Mouse (Mus musculus) CH12.LX (cell line): ENCODE measurements around the gene Rbm3. TPM values are rescaled to one million over a fixed set of nuclear protein-coding genes. Genes with fewer than 3 reads are reported as not detected.
"Not testable (repeated sequence)": the region's sequence is repeated elsewhere in the genome, so short reads cannot be mapped to it uniquely, and the experiment has no call there.

Experiments used
- DNase-seq: peaks from one replicate; pipeline ENCODE4 v3.0.0-alpha.2; 2013; ENCODE audit errors: extremely low read depth
- H3K27ac ChIP-seq: 2 replicates; pipeline ENCODE4 v1.5.1; 2012; ENCODE audit warnings: low read depth, mild to moderate bottlenecking, control low read depth, moderate library complexity; ENCODE audit not compliant: insufficient read depth
- H3K27me3 ChIP-seq: replicated peaks from 2 replicates; pipeline ENCODE3; 2012; ENCODE audit warnings: inconsistent platforms
- H3K36me3 ChIP-seq, 2 experiments: replicated peaks in 1 of 2; 2 replicates each; pipeline versions ENCODE3 to v1.6.1; 2012; ENCODE audit warnings: inconsistent platforms in 1 of 2, low read length in 1 of 2, mild to moderate bottlenecking in 1 of 2, mixed read lengths in 1 of 2, moderate library complexity in 1 of 2; ENCODE audit not compliant: control insufficient read depth in 1 of 2, insufficient read depth in 1 of 2
- H3K4me1 ChIP-seq, 2 experiments: 2 replicates each; pipeline ENCODE4 v1.6.1; 2012; ENCODE audit warnings: inconsistent platforms in 1 of 2, moderate library complexity in 1 of 2; ENCODE audit not compliant: insufficient read depth in 2 of 2, control insufficient read depth in 1 of 2
- H3K4me2 ChIP-seq: 2 replicates; pipeline ENCODE4 v1.6.1; 2012; ENCODE audit warnings: low read depth, mild to moderate bottlenecking, control low read depth; ENCODE audit not compliant: poor library complexity, insufficient read depth, severe bottlenecking
- H3K4me3 ChIP-seq, 3 experiments: fragments of 150-350 bp in 1 of 3; sonication (generic) in 1 of 3; replicated peaks in 1 of 3; 2 replicates each; pipeline versions ENCODE3 to v1.5.1; 2011 to 2012; ENCODE audit warnings: low read depth in 2 of 3, low read length in 2 of 3, mild to moderate bottlenecking in 2 of 3, moderate library complexity in 2 of 3, control low read depth in 1 of 3, improper control_type of control experiment in 1 of 3, inconsistent platforms in 1 of 3, mixed read lengths in 1 of 3; ENCODE audit not compliant: poor library complexity in 1 of 3
- H3K79me2 ChIP-seq: replicated peaks from 2 replicates; pipeline ENCODE4 v1.6.1; 2012; ENCODE audit warnings: mild to moderate bottlenecking, moderate library complexity; ENCODE audit not compliant: control insufficient read depth, poor library complexity, insufficient read depth, severe bottlenecking; ENCODE audit errors: extremely low read depth
- H3K9ac ChIP-seq: 2 replicates; pipeline ENCODE4 v1.6.1; 2012; ENCODE audit warnings: low read depth, mild to moderate bottlenecking, control low read depth, moderate library complexity; ENCODE audit not compliant: insufficient read depth
- H3K9me3 ChIP-seq: replicated peaks from 2 replicates; pipeline ENCODE3; 2012; ENCODE audit warnings: low read length, inconsistent platforms, mixed read lengths
- CHD1 ChIP-seq: IDR thresholded peaks from 2 replicates; pipeline ENCODE4 v1.6.1; 2012; ENCODE audit warnings: low read depth, low read length, improper control_type of control experiment, inconsistent platforms
- CTCF ChIP-seq, 2 experiments: IDR thresholded peaks in 1 of 2; conservative IDR thresholded peaks in 1 of 2; 2 replicates each; pipeline ENCODE4 v1.5.1; 2011 to 2012; ENCODE audit warnings: low read depth in 2 of 2, low read length in 2 of 2, improper control_type of control experiment in 1 of 2, inconsistent platforms in 1 of 2, mild to moderate bottlenecking in 1 of 2, moderate library complexity in 1 of 2
- ELF1 ChIP-seq: IDR thresholded peaks from 2 replicates; pipeline ENCODE4 v1.6.1; 2014; ENCODE audit warnings: low read depth, mild to moderate bottlenecking, inconsistent platforms, low read length, improper control_type of control experiment
- EP300 ChIP-seq: IDR thresholded peaks from 2 replicates; pipeline ENCODE4 v1.6.1; 2011; ENCODE audit warnings: low read length, improper control_type of control experiment
- ETS1 ChIP-seq: conservative IDR thresholded peaks from 2 replicates; pipeline ENCODE4 v1.6.1; 2012; ENCODE audit warnings: low read depth, mild to moderate bottlenecking, inconsistent platforms, low read length, improper control_type of control experiment, moderate library complexity
- HCFC1 ChIP-seq: IDR thresholded peaks from 2 replicates; pipeline ENCODE4 v1.6.1; 2012; ENCODE audit warnings: low read depth, mild to moderate bottlenecking, inconsistent platforms, low read length, improper control_type of control experiment
- KAT2A ChIP-seq: IDR thresholded peaks from 2 replicates; pipeline ENCODE4 v1.6.1; 2012; ENCODE audit warnings: low read length, improper control_type of control experiment, inconsistent platforms; ENCODE audit not compliant: insufficient replicate concordance
- MAZ ChIP-seq: IDR thresholded peaks from 2 replicates; pipeline ENCODE4 v1.6.1; 2012; ENCODE audit warnings: low read depth, mild to moderate bottlenecking, inconsistent platforms, low read length, improper control_type of control experiment, moderate library complexity
- MXI1 ChIP-seq: IDR thresholded peaks from 2 replicates; pipeline ENCODE4 v1.6.1; 2011; ENCODE audit warnings: mild to moderate bottlenecking, low read depth, low read length, improper control_type of control experiment
- MYC ChIP-seq: IDR thresholded peaks from 2 replicates; pipeline ENCODE4 v1.6.1; 2011; ENCODE audit warnings: low read depth, mild to moderate bottlenecking, improper control_type of control experiment, low read length
- NELFE ChIP-seq: IDR thresholded peaks from 2 replicates; pipeline ENCODE4 v1.6.1; 2011; ENCODE audit warnings: low read depth, low read length, improper control_type of control experiment
- PAX5 ChIP-seq: IDR thresholded peaks from 2 replicates; pipeline ENCODE4 v1.6.1; 2012; ENCODE audit warnings: low read length, inconsistent platforms, mixed read lengths
- POLR2A ChIP-seq: IDR thresholded peaks from 2 replicates; pipeline ENCODE4 v1.6.1; 2011; ENCODE audit warnings: low read depth, mild to moderate bottlenecking, improper control_type of control experiment, low read length
- POLR2AphosphoS2 ChIP-seq: IDR thresholded peaks from 2 replicates; pipeline ENCODE4 v1.6.1; 2011; ENCODE audit warnings: low read depth, low read length, improper control_type of control experiment
- SMC3 ChIP-seq: IDR thresholded peaks from 2 replicates; pipeline ENCODE4 v1.6.1; 2011; ENCODE audit warnings: low read depth, low read length, improper control_type of control experiment
- TBP ChIP-seq: conservative IDR thresholded peaks from 2 replicates; pipeline ENCODE4 v1.6.1; 2011; ENCODE audit warnings: low read depth, low read length, improper control_type of control experiment
- USF1 ChIP-seq: IDR thresholded peaks from 2 replicates; pipeline ENCODE4 v1.6.1; 2014; ENCODE audit warnings: low read depth, mild to moderate bottlenecking, inconsistent platforms, low read length, improper control_type of control experiment
- USF2 ChIP-seq: conservative IDR thresholded peaks from 2 replicates; pipeline ENCODE4 v1.6.1; 2011; ENCODE audit warnings: low read depth, low read length, improper control_type of control experiment
- ZKSCAN1 ChIP-seq: IDR thresholded peaks from 2 replicates; pipeline ENCODE4 v1.6.1; 2012; ENCODE audit warnings: low read depth, inconsistent platforms, low read length, improper control_type of control experiment, borderline replicate concordance
- ZNF384 ChIP-seq: IDR thresholded peaks from 2 replicates; pipeline ENCODE4 v1.6.1; 2012; ENCODE audit warnings: low read depth, low read length, improper control_type of control experiment, inconsistent platforms
- dilution Hi-C: fragments of 300-500 bp; cut with MboI; formaldehyde crosslinking; loops from 2 replicates; pipeline ENCODE4 v1.14.3; 2020; ENCODE audit warnings: low sequenced_read_pairs; ENCODE audit not compliant: extremely low pct_unique_long_range_greater_than_20kb, extremely low pct_ligation_motif_present
- in situ Hi-C: fragments of 300-500 bp; cut with MboI; formaldehyde crosslinking; loops from 3 replicates; pipeline ENCODE4 v1.14.3; 2019; ENCODE audit warnings: low sequenced_read_pairs, low pct_ligation_motif_present, low pct_unique_long_range_greater_than_20kb, mixed read lengths
- polyA plus RNA-seq: library from polyadenylated mRNA; unstranded; fragments of >175 nt; gene quantifications from 2 replicates; pipeline ENCODE4 v1.2.1, GENCODE M21; 2012; ENCODE audit warnings: low read depth; ENCODE audit not compliant: insufficient read length
- total RNA-seq, 2 experiments: library from RNA; depleted of rRNA; stranded (reverse); fragments of 300-350 nt in 1 of 2; fragments of >200 nt in 1 of 2; gene quantifications; 2 replicates each; pipeline ENCODE4 v1.2.3; 2012 to 2014

Rbm3 gene
- total and polyA plus RNA-seq, 3 experiments: 681 to 2,152 (median 778) TPM

DNA sequence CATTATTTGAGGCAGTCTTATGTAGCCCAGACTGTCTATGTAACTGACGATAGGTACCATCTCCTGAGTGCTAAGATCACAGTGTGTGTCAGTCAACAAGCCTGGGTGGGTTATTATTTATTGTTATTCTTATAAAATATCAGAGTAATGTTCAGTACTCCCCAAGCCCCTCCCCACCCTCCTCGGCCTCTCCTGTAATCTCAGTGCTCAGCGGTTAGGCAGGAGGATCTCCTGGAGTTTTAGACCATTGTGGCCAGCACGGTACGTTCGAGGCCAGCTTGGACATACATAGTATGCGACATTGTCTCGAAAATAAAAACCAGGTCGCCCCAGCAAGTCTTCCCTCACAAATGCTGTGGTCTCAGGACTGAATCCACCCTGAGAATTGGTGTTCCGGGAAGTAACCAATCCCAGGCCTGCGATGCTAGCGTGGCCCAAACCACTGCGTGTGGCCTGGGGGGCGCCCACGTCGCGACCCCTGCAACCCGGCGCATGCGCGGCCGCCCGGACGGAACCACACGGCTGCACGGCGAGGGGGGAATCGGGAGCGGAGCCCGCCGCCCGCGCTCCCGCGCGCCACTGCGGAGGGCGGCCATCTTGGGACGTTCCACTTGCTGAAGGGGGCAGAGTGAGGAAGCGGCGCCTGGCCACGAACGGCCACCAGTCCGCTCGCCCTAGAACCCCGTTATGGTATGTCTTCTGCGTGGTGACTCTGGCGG, 49.5 kb downstream of the Rbm3 start:
- dilution Hi-C loops, H3K27ac ChIP-seq, H3K36me3 ChIP-seq: not testable (repeated sequence)
- H3K4me2 ChIP-seq: peak overlapping the region; percentile 84
- peak; percentile 28; the same call in 1 of the 2 replicates for TF ChIP-seq CHD1
- TF ChIP-seq, all 38 proteins: peak for 1; not testable (repeated sequence) for 37
- H3K27me3 ChIP-seq, DNase-seq, H3K4me1 ChIP-seq, H3K9me3 ChIP-seq, in situ Hi-C loops, H3K79me2 ChIP-seq: not testable (repeated sequence)
- H3K4me3 ChIP-seq: peak overlapping the region in 2 of 3 experiments; percentile 44 to 47
- H3K9ac ChIP-seq: peak overlapping the region; percentile 33; the same call in 1 of the 2 replicates

DNA sequence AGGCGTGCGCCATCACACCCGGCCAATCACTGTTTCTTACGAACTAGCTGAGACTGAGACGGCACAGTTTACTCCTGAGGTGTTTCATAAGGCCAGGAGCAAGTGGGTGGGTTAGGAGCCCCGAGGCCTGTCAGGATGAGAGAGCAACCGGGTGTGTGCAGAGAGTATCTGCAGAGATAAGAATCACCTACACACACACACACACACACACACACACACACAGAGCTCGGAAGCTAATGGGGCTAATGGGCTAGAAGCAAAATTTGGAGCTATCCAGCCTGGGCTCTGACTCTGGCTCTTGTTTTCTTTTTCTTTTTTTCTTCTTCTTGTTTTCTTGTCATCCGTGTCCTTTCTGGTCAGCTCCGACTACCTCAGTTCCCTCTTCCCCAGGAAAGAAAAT, 50.1 kb downstream of the Rbm3 start:
- Histone ChIP-seq H3K27me3 (no peaks in the 10 kb centered on the region), H3K27ac (no peak overlapping the region), H3K79me2 (no peaks in the 10 kb centered on the region; the same call in 1 of the 2 replicates), H3K9me3 (no peaks in the 10 kb centered on the region), H3K4me1 (no peaks in the 10 kb centered on the region), H3K36me3 (no peaks in the 10 kb centered on the region), H3K4me3 (peak overlapping the region in 2 of 3 experiments; percentile 44 to 47), H3K9ac (peak overlapping the region; percentile 33; the same call in 1 of the 2 replicates), H3K4me2 (peak overlapping the region; percentile 84)
- no peak for TF ChIP-seq USF1
- TF ChIP-seq NELFE: no peak
- no peak for TF ChIP-seq SMC3
- TF ChIP-seq TBP: no peak
- TF ChIP-seq USF2: no peak
- TF ChIP-seq POLR2A: no peak
- no peak for TF ChIP-seq ZNF384
- no peak for TF ChIP-seq MXI1
- no peak for TF ChIP-seq ZKSCAN1
- TF ChIP-seq KAT2A: no peak
- no peak for TF ChIP-seq POLR2AphosphoS2
- TF ChIP-seq CTCF (conservative IDR thresholded peaks at IDR 0.05 in 1 of 2, IDR thresholded peaks at IDR 0.05 in 1 of 2; ENCODE audit: low read depth in 2 of 2, low read length in 2 of 2): no peak
- TF ChIP-seq ETS1: no peak
- no peak for TF ChIP-seq EP300
- TF ChIP-seq PAX5: no peak
- TF ChIP-seq HCFC1: no peak
- no peak for TF ChIP-seq ELF1
- no peak for TF ChIP-seq MAZ
- TF ChIP-seq MYC: no peak
- in situ Hi-C loops (no loop called here), dilution Hi-C loops (no loop called here)
- DNase-seq: no peak
